Mouse (Mus musculus): Measurements from ENCODE around the gene Pilra. TPM values are rescaled to one million over a fixed set of nuclear protein-coding genes. Genes with fewer than 3 reads are reported as not detected.

Gene Pilra
- total RNA-seq, 1 experiment from 2014 or later: 1.2 TPM

DNA sequence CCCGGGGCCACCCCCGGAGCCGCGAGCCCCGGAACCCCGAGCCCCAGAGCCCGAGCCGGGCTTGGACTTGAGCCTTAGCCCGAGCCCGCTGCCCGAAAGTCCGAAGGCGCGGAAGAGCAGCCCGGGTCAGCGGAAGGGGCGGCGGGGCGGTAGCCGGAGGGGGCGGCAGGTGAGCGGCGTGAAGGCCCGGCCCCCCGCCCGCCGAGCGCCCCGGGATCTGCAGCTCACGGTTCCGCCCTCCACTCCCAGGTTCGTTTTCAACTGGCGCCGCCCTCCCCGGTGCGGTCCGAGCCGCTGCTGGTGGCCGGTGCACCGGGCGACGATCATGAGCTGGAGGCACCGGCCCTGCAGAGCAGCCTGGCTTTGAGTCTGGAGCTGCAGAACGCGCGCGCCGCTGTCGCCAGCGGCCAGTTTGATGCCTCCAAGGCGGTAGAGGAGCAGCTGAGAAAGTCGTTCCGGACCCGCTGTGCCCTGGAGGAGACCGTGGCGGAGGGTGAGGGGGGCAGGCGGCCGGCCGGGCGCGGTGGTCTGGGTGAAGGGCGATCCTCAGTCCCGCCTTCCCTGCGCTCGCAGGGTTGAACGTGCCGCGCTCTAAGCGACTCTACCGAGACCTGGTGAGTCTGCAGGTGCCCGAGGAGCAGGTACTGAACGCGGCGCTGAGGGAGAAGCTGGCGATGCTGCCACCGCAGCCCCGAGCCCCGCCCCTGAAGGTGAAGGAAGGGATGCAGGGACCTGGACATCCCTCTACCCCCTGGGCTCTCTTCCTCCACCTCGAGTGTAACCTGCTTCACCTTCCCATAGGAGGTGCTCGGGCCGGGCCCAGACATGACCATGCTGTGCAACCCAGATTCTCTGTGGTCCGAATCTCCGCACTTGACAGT lies 56.8 kb downstream of the Pilra start:
- DNase-seq: peak; percentile 74

DNA sequence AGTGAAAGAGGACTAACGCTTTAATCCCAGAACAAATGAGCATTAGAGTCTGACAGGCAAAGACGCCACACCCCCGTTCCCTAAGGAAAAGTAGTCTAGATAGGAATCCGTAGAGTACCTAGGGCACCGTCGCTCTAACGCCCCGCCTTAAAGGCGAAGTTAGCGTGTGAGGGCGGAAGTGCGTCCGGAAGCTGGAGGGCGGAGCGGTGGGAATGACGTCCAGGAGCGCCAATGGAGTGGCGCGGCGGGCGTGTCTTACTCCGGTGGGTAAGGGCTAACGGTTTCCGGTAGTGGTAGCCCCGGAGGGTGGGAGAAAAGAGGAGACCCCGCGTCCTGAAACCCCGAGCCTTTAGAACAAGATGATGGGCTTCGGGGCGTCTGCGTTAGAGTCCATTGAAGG lies 57.4 kb downstream of the Pilra start, which contains the start of gene Ppp1r35:
Gene Ppp1r35, plus strand, starts transcription at position 215 of the 400 bp plus-strand sequence.
- DNase-seq: peak; percentile 97

DNA sequence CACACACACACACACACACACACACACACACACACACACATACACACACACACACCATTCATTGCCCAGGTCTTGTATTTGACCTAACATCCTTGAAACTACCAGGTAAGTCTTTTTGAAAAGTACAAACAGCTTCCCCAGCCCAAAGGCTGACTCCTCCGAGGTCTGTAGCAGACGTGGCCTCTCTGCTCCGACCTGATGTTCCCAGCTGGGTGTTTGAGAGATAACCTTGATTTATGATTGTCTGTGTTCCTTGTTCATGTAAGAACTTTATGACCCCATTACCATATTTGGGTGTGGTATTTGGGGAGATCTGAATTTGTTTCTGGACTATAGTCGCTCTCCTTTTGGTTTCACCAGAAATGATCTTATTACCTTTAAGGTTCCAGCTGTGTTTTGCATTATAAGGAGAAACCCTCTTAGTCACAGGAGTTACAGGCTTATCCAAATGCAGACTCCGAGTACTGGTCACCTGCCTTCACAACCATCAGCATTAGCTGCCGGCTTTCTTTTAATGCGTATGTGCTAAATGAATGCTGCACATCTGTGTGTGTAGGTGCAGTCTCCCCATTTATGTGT lies 58.7 kb downstream of the Pilra start:
- DNase-seq: no peak

DNA sequence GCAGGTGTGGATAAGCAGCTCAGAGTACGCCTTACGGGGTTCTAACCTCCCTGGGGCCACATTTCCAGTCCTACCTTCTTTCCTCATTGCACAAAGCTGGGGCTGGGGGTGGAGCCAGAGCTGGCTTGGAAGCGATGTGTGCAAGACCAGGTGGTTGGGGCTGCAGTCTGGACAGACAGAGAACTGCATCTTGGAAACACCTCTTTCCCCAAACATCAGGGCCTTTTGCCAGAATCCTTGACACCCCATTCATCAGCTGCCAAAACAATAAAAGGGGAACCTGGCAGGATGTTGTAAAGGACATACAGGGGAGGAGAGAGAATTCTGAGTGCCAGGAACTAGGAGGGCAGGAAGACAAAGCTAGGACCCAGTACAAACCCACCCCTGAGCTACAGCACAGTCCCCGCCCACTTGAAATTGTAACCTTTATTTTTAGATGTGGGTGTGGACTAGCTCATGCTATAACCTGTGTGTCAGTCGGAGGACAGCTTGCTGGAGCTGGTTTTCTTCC lies 59.6 kb downstream of the Pilra start:
- DNase-seq: peak; percentile 66

DNA sequence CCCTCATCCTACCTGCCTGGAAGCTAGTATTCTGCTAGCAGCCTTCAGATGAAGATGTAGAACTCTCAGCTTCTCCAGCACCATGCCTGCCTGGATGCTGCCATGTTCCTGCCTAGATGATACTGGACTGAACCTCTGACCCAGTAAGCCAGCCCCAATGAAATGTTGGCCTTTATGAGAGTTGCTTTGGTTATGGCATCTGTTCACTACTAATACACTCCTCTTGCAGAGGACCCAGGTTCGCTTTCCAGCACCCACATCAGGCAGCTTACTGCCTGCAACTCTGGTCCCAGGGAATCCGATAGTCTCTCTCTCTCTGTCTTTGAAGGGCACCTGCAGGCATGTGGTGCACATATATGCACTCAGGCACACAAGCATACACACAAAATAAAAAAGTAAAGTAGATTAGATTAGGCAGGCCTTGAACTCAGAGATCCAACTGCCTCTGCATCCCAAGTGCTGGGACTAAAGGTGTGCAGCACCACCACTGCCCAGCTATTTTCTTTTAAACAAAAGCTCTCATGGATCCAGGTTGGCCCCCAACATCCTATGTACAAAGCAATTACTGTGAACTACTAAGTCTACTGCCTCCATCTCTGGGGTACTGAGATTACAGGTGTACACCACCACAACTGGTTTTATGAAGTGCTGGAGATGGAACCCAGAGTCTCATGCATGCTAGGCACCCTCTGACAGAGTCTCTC lies 60.3 kb downstream of the Pilra start:
- DNase-seq: no peak

DNA sequence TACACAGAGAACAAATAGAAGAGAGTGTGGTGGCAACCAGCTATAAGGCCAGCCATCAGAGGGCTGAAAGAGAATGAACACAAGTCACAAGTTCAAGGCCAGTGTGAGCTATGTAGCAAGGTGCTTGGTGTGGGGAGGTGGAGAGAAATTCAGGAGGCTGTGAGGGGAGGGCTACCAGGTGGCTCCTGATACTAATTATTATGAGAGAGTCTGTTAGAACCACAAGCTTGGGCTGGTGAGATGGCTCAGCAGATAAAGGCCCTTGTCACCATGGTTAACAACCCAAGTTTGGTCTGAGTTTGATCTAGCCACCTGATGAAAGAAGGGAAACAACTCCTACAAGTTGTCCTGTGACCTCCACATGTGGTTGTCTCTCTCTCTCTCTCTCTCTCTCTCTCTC lies 63.3 kb downstream of the Pilra start:
- no peak for DNase-seq

Other genes starting within 250 kb of the Pilra start
- 42.5 and 44.9 TPM in 2 replicates for gene Mospd3, start 235.2 kb downstream of the Pilra start, total RNA-seq (2021)
- gene Pcolce, start 222.5 kb downstream of the Pilra start, total RNA-seq (2021): 414 and 471 TPM in 2 replicates
- gene Fbxo24, start 207.3 kb downstream of the Pilra start, total RNA-seq (2021): 0.38 and 0.85 TPM in 2 replicates
- 30.1 and 35.9 TPM in 2 replicates for gene Lrch4, start 207.2 kb downstream of the Pilra start, total RNA-seq (2021)
- gene Gm20605, start 207.1 kb downstream of the Pilra start, total RNA-seq (2021): 7.2 and 11.6 TPM in 2 replicates
- gene Sap25, start 194.9 kb downstream of the Pilra start, total RNA-seq (2021): 7.4 and 12.8 TPM in 2 replicates
- 4.2 and 4.6 TPM in 2 replicates for gene Irs3, start 190.6 kb downstream of the Pilra start, total RNA-seq (2021)
- 22.9 and 25.3 TPM in 2 replicates for gene Agfg2, start 151.6 kb downstream of the Pilra start, total RNA-seq (2021)
- gene Nyap1, start 94.7 kb downstream of the Pilra start, total RNA-seq (2021): 3.6 and 5.9 TPM in 2 replicates
- 74.9 and 87.3 TPM in 2 replicates for gene Tsc22d4, start 90.6 kb downstream of the Pilra start, total RNA-seq (2021)
- gene Ppp1r35, start 57.4 kb downstream of the Pilra start, total RNA-seq (2021): 20.4 and 21.9 TPM in 2 replicates
- gene Mepce, start 48.6 kb downstream of the Pilra start, total RNA-seq (2021): 41.5 and 46.7 TPM in 2 replicates
- 5.6 and 5.7 TPM in 2 replicates for gene Zcwpw1, start 48.5 kb downstream of the Pilra start, total RNA-seq (2021)
- 0.67 and 1.6 TPM in 2 replicates for gene Pilrb1, start 21.8 kb upstream of the Pilra start, total RNA-seq (2021)
- gene Pilrb2, start 35.5 kb upstream of the Pilra start, total RNA-seq (2021): 0.45 and 0.70 TPM in 2 replicates
- 0.26 and 7.7 TPM in 2 replicates for gene Cyp3a13, start 85.3 kb upstream of the Pilra start, total RNA-seq (2021)
- 0.70 and 0.94 TPM in 2 replicates for gene Gjc3, start 126.8 kb upstream of the Pilra start, total RNA-seq (2021)
- gene Azgp1, start 145.2 kb upstream of the Pilra start, total RNA-seq (2021): 6.4 and 99.5 TPM in 2 replicates
- gene Smok3a, start 185.0 kb upstream of the Pilra start, total RNA-seq (2021): not detected in 2 replicates
- not detected in 2 replicates for gene Smok3b, start 185.1 kb upstream of the Pilra start, total RNA-seq (2021)
- not detected in 2 replicates for gene Smok3c, start 216.9 kb upstream of the Pilra start, total RNA-seq (2021)
- gene Zkscan1, start 248.8 kb upstream of the Pilra start, total RNA-seq (2021): 33.1 and 33.6 TPM in 2 replicates